Mouse (Mus musculus): ENCODE measurements around the gene Ccndbp1. TPM values are rescaled to one million over a fixed set of nuclear protein-coding genes. Genes with fewer than 3 reads are reported as not detected.
"Not testable (repeated sequence)": the region's sequence is repeated elsewhere in the genome, so short reads cannot be mapped to it uniquely, and the experiment has no call there.

The Ccndbp1 gene
- 44.9 and 48.6 TPM in 2 replicates for polyA plus RNA-seq (2015; fragmentation: Nextera tagmentation; extraction: Ambion mirVana)

- Histone ChIP-seq H3K36me3 (peaks cover 23% of the 10 kb centered on the region), H3K9me3 (replicated peaks) (no peaks in the 10 kb centered on the region), H3K4me3 (replicated peaks) (peak within 1 kb of the TSS; percentile 91), H3K27ac (peak within 1 kb of the TSS; percentile 56; the same call in 1 of the 2 replicates), H3K27me3 (no peaks in the 10 kb centered on the region), H3K4me2 (peak within 1 kb of the TSS; percentile 85), H3K4me1 (peaks cover 12% of the 10 kb centered on the region), H3K9ac (peak within 1 kb of the TSS; percentile 67)
- ATAC-seq (replicated peaks; ENCODE audit: low FRiP score), result peak; percentile 97
- WGBS, result under 1% methylated on average over 34 of the region's 34 CpGs
These were observed at the start of gene Ccndbp1 for GRCm38 (mm10) chr2:121007925-121008663. Gene Ccndbp1 (plus strand): TSS chr2:121008403.

GRCm38 (mm10) chr2:120959363-120959762 is 48.8 kb upstream of the Ccndbp1 start:
- WGBS, result 94% methylated on average over 2 of the region's 2 CpGs

GRCm38 (mm10) chr2:120959827-120960226 is 48.4 kb upstream of the Ccndbp1 start:
- no peak overlapping the region for H3K4me2 ChIP-seq
- no peak overlapping the region for H3K9ac ChIP-seq
- no peak for ATAC-seq (replicated peaks; ENCODE audit: low FRiP score)
- H3K9me3 ChIP-seq (replicated peaks), result no peaks in the 10 kb centered on the region
- no peaks in the 10 kb centered on the region for H3K4me1 ChIP-seq
- no peaks in the 10 kb centered on the region for H3K27me3 ChIP-seq
- WGBS, result 91% methylated on average over 5 of the region's 5 CpGs
- no peak overlapping the region for H3K4me3 ChIP-seq (replicated peaks)
- H3K27ac ChIP-seq, result no peak overlapping the region
- H3K36me3 ChIP-seq, result peaks cover 34% of the 10 kb centered on the region

More at GRCm38 (mm10) chr2:120959363-120959762, 48.8 kb upstream of the Ccndbp1 start:
- Histone ChIP-seq H3K9me3 (replicated peaks) (no peaks in the 10 kb centered on the region), H3K4me3 (replicated peaks) (no peak overlapping the region), H3K9ac (no peak overlapping the region), H3K4me1 (no peaks in the 10 kb centered on the region), H3K27ac (no peak overlapping the region), H3K36me3 (peaks cover 39% of the 10 kb centered on the region), H3K4me2 (no peak overlapping the region), H3K27me3 (no peaks in the 10 kb centered on the region)
- ATAC-seq (replicated peaks; ENCODE audit: low FRiP score), result no peak

GRCm38 (mm10) chr2:120960261-120960660 is 47.9 kb upstream of the Ccndbp1 start:
- H3K27me3 ChIP-seq, result no peaks in the 10 kb centered on the region
- no peak overlapping the region for H3K4me3 ChIP-seq (replicated peaks)
- 95% methylated on average over 1 of the region's 1 CpGs for WGBS
- ATAC-seq (replicated peaks; ENCODE audit: low FRiP score), result no peak
- H3K4me2 ChIP-seq, result no peak overlapping the region
- peaks cover 30% of the 10 kb centered on the region for H3K36me3 ChIP-seq
- H3K27ac ChIP-seq, result no peak overlapping the region
- no peak overlapping the region for H3K9ac ChIP-seq
- H3K9me3 ChIP-seq (replicated peaks), result no peaks in the 10 kb centered on the region
- no peaks in the 10 kb centered on the region for H3K4me1 ChIP-seq

- Histone ChIP-seq H3K4me3 (replicated peaks) (no peak overlapping the region), H3K27ac (no peak overlapping the region)
- 90% methylated on average over 7 of the region's 7 CpGs for WGBS
These were observed 45.1 kb upstream of the Ccndbp1 start for GRCm38 (mm10) chr2:120963110-120963509.

GRCm38 (mm10) chr2:120965486-120965885 is 42.7 kb upstream of the Ccndbp1 start:
- no peak overlapping the region for H3K4me2 ChIP-seq
- H3K9me3 ChIP-seq (replicated peaks), result no peaks in the 10 kb centered on the region
- no peak overlapping the region for H3K4me3 ChIP-seq (replicated peaks)
- ATAC-seq (replicated peaks; ENCODE audit: low FRiP score), result no peak
- H3K36me3 ChIP-seq, result peaks cover 12% of the 10 kb centered on the region
- no peak overlapping the region for H3K9ac ChIP-seq
- peaks cover 15% of the 10 kb centered on the region for H3K4me1 ChIP-seq
- no peak overlapping the region for H3K27ac ChIP-seq
- WGBS, result 90% methylated on average over 3 of the region's 3 CpGs
- no peaks in the 10 kb centered on the region for H3K27me3 ChIP-seq

More at GRCm38 (mm10) chr2:120963110-120963509, 45.1 kb upstream of the Ccndbp1 start:
- Histone ChIP-seq H3K9ac (no peak overlapping the region), H3K9me3 (replicated peaks) (no peaks in the 10 kb centered on the region), H3K27me3 (no peaks in the 10 kb centered on the region), H3K4me1 (0 out of 2 replicates have a peak, but pooled peaks cover under 1% of the 10 kb centered on the region), H3K4me2 (no peak overlapping the region), H3K36me3 (peaks cover 30% of the 10 kb centered on the region)
- no peak for ATAC-seq (replicated peaks; ENCODE audit: low FRiP score)

- Histone ChIP-seq H3K4me3 (replicated peaks) (peak overlapping the region; percentile 66), H3K36me3 (0 out of 2 replicates have a peak, but pooled peaks cover 4% of the 10 kb centered on the region), H3K27me3 (no peaks in the 10 kb centered on the region), H3K27ac (peak overlapping the region; percentile 81), H3K4me2 (peak overlapping the region; percentile 66), H3K9me3 (replicated peaks) (no peaks in the 10 kb centered on the region), H3K9ac (peak overlapping the region; percentile 68), H3K4me1 (peaks cover 19% of the 10 kb centered on the region)
- ATAC-seq (replicated peaks; ENCODE audit: low FRiP score), result peak; percentile 65
- 2% methylated on average over 23 of the region's 23 CpGs for WGBS
These were observed 38.1 kb upstream of the Ccndbp1 start for GRCm38 (mm10) chr2:120970045-120970539.

GRCm38 (mm10) chr2:120970559-120971080 is 37.6 kb upstream of the Ccndbp1 start, which contains the start of gene Ubr1:
Gene Ubr1 (minus strand): TSS chr2:120970715.
- WGBS, result 1% methylated on average over 39 of the region's 39 CpGs
- Histone ChIP-seq H3K27me3 (no peaks in the 10 kb centered on the region), H3K4me2 (peak within 1 kb of the TSS; percentile 66), H3K27ac (peak within 1 kb of the TSS; percentile 81), H3K9ac (peak within 1 kb of the TSS; percentile 68), H3K4me1 (peaks cover 19% of the 10 kb centered on the region), H3K36me3 (0 out of 2 replicates have a peak, but pooled peaks cover 4% of the 10 kb centered on the region), H3K4me3 (replicated peaks) (peak within 1 kb of the TSS; percentile 66), H3K9me3 (replicated peaks) (no peaks in the 10 kb centered on the region)
- peak; percentile 84 for ATAC-seq (replicated peaks; ENCODE audit: low FRiP score)

- Histone ChIP-seq H3K4me2 (no peak overlapping the region), H3K4me1 (peaks cover 19% of the 10 kb centered on the region), H3K9ac (no peak overlapping the region), H3K4me3 (replicated peaks) (no peak overlapping the region), H3K27ac (no peak overlapping the region), H3K27me3 (no peaks in the 10 kb centered on the region), H3K9me3 (replicated peaks) (no peaks in the 10 kb centered on the region), H3K36me3 (0 out of 2 replicates have a peak, but pooled peaks cover 4% of the 10 kb centered on the region)
- ATAC-seq (replicated peaks; ENCODE audit: low FRiP score), result no peak
- 90% methylated on average over 4 of the region's 4 CpGs for WGBS
These were observed 36.4 kb upstream of the Ccndbp1 start for GRCm38 (mm10) chr2:120971766-120972165.

- H3K27ac ChIP-seq; H3K36me3 ChIP-seq; H3K27me3 ChIP-seq; H3K9ac ChIP-seq; H3K4me2 ChIP-seq; ATAC-seq (replicated peaks; ENCODE audit: low FRiP score); H3K9me3 ChIP-seq (replicated peaks); H3K4me3 ChIP-seq (replicated peaks): not testable (repeated sequence)
- 94% methylated on average over 8 of the region's 8 CpGs for WGBS
- peaks cover 19% of the 10 kb centered on the region for H3K4me1 ChIP-seq
These were observed 35.9 kb upstream of the Ccndbp1 start for GRCm38 (mm10) chr2:120972257-120972656.

GRCm38 (mm10) chr2:120972964-120973363 is 35.2 kb upstream of the Ccndbp1 start:
- no peaks in the 10 kb centered on the region for H3K36me3 ChIP-seq
- H3K27ac ChIP-seq, result no peak overlapping the region
- H3K9me3 ChIP-seq (replicated peaks), result no peaks in the 10 kb centered on the region
- peak overlapping the region; percentile 30 for H3K4me2 ChIP-seq
- H3K27me3 ChIP-seq, result no peaks in the 10 kb centered on the region
- ATAC-seq (replicated peaks; ENCODE audit: low FRiP score), result no peak
- 17% methylated on average over 5 of the region's 5 CpGs for WGBS
- no peak overlapping the region for H3K9ac ChIP-seq
- H3K4me1 ChIP-seq, result peaks cover 23% of the 10 kb centered on the region
- no peak overlapping the region for H3K4me3 ChIP-seq (replicated peaks)

- Histone ChIP-seq H3K27me3 (no peaks in the 10 kb centered on the region), H3K9me3 (replicated peaks) (no peaks in the 10 kb centered on the region), H3K36me3 (no peaks in the 10 kb centered on the region), H3K9ac (no peak overlapping the region), H3K27ac (no peak overlapping the region), H3K4me2 (no peak overlapping the region; the same call in 1 of the 2 replicates), H3K4me1 (peaks cover 8% of the 10 kb centered on the region; the same call in 1 of the 2 replicates), H3K4me3 (replicated peaks) (no peak overlapping the region)
- WGBS, result 51% methylated on average over 4 of the region's 4 CpGs
- ATAC-seq (replicated peaks; ENCODE audit: low FRiP score), result no peak
These were observed 31.9 kb upstream of the Ccndbp1 start for GRCm38 (mm10) chr2:120976308-120976707.
